9 mouse cellular contexts compared by ENCODE assay signal in the genomic region with DNA sequence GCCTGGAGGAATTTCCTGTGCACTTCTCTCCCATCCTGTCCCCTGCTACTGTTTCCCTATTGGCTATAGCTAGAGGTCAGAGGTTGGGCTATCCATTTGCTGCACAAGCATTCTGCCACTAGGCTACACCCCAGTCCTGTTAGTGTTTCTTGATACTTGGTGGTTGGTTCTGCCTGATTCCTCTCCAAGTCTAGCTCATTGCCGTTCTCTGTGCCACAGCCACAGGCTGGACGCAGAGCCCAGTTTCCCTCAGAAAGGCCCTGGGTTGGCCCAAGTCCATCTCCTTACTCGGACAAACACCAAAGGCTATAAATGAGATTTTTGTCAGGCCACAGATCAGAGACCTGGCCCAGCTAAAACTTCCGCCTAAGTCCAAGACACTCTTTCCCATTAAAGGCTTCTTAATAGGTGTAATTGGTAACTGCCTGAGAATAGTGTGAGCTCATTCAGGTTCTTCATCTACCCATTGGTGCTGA.
DNase-seq lines count a peak whose midpoint lies in the region; ATAC-seq and TF ChIP-seq lines count a peak whose summit lies in the region.
"Had no signal": no experiment of that assay in that cellular context is flagged by ENCODE, and none has a peak within 500 bp of the region (broad histone marks: within the 10 kb centered on the region; RNA-seq: fewer than 3 reads in every experiment).

No protein-coding gene starts in this region.

- H3K4me2 ChIP-seq in midbrain, postnatal 0 days (ENCODE audit: low read depth, low read length, poor library complexity, severe bottlenecking) = no peak overlapping the region

- TF ChIP-seq CTCF in midbrain, postnatal 0 days (IDR thresholded peaks at IDR 0.05) = peak; percentile 48

- H3K27ac ChIP-seq in midbrain, postnatal 0 days (ENCODE audit: low read depth, low read length) = no peak overlapping the region
- H3K27ac ChIP-seq in midbrain, embryonic 10.5 days (replicated peaks) = no peak overlapping the region

- no peaks in the 10 kb centered on the region for H3K27me3 ChIP-seq in midbrain, postnatal 0 days (ENCODE audit: insufficient read depth, low read length)
- H3K27me3 ChIP-seq in midbrain, embryonic 10.5 days (ENCODE audit: low read depth, poor library complexity, severe bottlenecking) = no peaks in the 10 kb centered on the region

- no peaks in the 10 kb centered on the region for H3K36me3 ChIP-seq in midbrain, postnatal 0 days (ENCODE audit: insufficient read depth, low read length)
- no peaks in the 10 kb centered on the region for H3K36me3 ChIP-seq in midbrain, embryonic 10.5 days

- H3K9me3 ChIP-seq in midbrain, postnatal 0 days (ENCODE audit: low read length) = no peaks in the 10 kb centered on the region
- no peaks in the 10 kb centered on the region for H3K9me3 ChIP-seq in midbrain, embryonic 10.5 days (replicated peaks)

- no peak overlapping the region for H3K9ac ChIP-seq in midbrain, postnatal 0 days (replicated peaks; ENCODE audit: low read length, poor library complexity, severe bottlenecking)

- peak; percentile 6 for DNase-seq in adrenal gland, postnatal 10 days
- no peak for DNase-seq in adrenal gland, postnatal 36 days
- peak; percentile 60 for DNase-seq in midbrain, postnatal 0 days (ENCODE audit: low spot score)
- DNase-seq in midbrain, embryonic 10.5 days (ENCODE audit: low spot score) = no peak
- DNase-seq in frontal cortex, postnatal 10 days (ENCODE audit: low spot score in 2 of 2) = peak; percentile 37 to 42
- peak; percentile 32 for DNase-seq in right cerebral cortex, postnatal 4 days
- DNase-seq: lung, adult 18-20 months had no signal

- peaks cover 4% of the 10 kb centered on the region; the same call in 1 of the 2 replicates for H3K4me1 ChIP-seq in midbrain, postnatal 0 days (ENCODE audit: insufficient read depth, low read length)
- no peaks in the 10 kb centered on the region for H3K4me1 ChIP-seq in midbrain, embryonic 10.5 days

- 0 out of 2 replicates have a peak, but pooled peaks have one; percentile 16 for ATAC-seq in midbrain, postnatal 0 days (ENCODE audit: low FRiP score)
- ATAC-seq in megakaryocyte progenitor cell, adult 5-6 weeks (replicated peaks; ENCODE audit: poor library complexity) = no peak
- no peak for ATAC-seq in monocyte, adult 5-6 weeks (replicated peaks; ENCODE audit: insufficient number of reproducible peaks, low FRiP score, low TSS enrichment, poor library complexity, severe bottlenecking)

- no peak overlapping the region for H3K4me3 ChIP-seq in midbrain, postnatal 0 days (ENCODE audit: low read depth, low read length)
- H3K4me3 ChIP-seq in midbrain, embryonic 10.5 days = no peak overlapping the region

- 72% methylated on average over 4 of the region's 4 CpGs for WGBS in midbrain, postnatal 0 days
- WGBS in midbrain, embryonic 10.5 days = 81% methylated on average over 4 of the region's 4 CpGs

Comparison
In these comparisons a context has a peak if more than half of its experiments do, and no peak if none do; other contexts are left out.
1. DNase-seq: peak in adrenal gland, postnatal 10 days (single experiment), midbrain, postnatal 0 days (single experiment), frontal cortex, postnatal 10 days (2 of 2) and right cerebral cortex, postnatal 4 days (single experiment); none in adrenal gland, postnatal 36 days (0 of 2) and midbrain, embryonic 10.5 days (single experiment).